Mouse (Mus musculus): ENCODE measurements around the gene Iglon5.

- TF ChIP-seq CTCF (IDR thresholded peaks at IDR 0.05; ENCODE audit: low read depth) (no peak), EP300 (IDR thresholded peaks at IDR 0.05; ENCODE audit: low read depth) (no peak)
These were observed 60.4 kb downstream of the Iglon5 start for GRCm38 (mm10) chr7:43429500-43429899.

All from liver, postnatal 0 days (tissue).